ENCODE assay signal across 8 mouse cellular contexts in the genomic region with DNA sequence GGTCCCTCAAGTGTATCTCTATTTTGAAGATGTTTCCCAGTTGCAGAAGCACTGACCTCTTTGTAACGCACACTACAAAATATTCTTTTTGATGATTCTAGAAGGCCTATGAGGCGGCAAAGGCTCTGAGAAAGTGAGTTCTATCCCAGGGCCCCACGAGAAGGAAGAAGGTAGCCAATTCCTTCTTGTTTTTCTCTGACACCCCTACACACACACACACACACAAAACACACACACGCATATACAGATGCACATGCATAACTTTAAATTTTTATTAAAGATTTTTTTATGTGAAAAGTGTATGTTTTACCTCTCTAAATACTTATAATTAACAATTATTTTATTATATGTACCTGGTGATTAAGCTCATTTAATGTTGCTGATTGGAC. TPM values are rescaled to one million over a fixed set of nuclear protein-coding genes. Genes with fewer than 3 reads are reported as not detected.
DNase-seq lines count a peak whose midpoint lies in the region; ATAC-seq and TF ChIP-seq lines count a peak whose summit lies in the region.

No protein-coding gene starts in this region.

- TF ChIP-seq POLR2A in kidney, adult 2 months (IDR thresholded peaks at IDR 0.05; ENCODE audit: low read depth, low read length): no peak

- H3K4me2 ChIP-seq in heart, embryonic 11.5 days: peak overlapping the region; percentile 78
- H3K4me2 ChIP-seq in liver, postnatal 0 days (ENCODE audit: low read depth, low read length): peak overlapping the region; percentile 99

- no peak for TF ChIP-seq EP300 in liver, postnatal 0 days (IDR thresholded peaks at IDR 0.05; ENCODE audit: low read depth)

- no peaks in the 10 kb centered on the region for H3K4me1 ChIP-seq in heart, embryonic 11.5 days (ENCODE audit: control insufficient read depth, insufficient read depth, low read length)
- peaks cover 22% of the 10 kb centered on the region for H3K4me1 ChIP-seq in G1E (ENCODE audit: insufficient read depth, low read depth, low read length)
- peaks cover 11% of the 10 kb centered on the region; the same call in 1 of the 2 replicates for H3K4me1 ChIP-seq in hindbrain, embryonic 10.5 days (replicated peaks)
- H3K4me1 ChIP-seq in liver, postnatal 0 days (ENCODE audit: insufficient read depth): peaks cover 2% of the 10 kb centered on the region; the same call in 1 of the 2 replicates
- peaks cover 5% of the 10 kb centered on the region; the same call in 1 of the 2 replicates for H3K4me1 ChIP-seq in kidney, adult 2 months (ENCODE audit: control insufficient read depth, insufficient read depth, low read length)

- no peak overlapping the region for H3K27ac ChIP-seq in heart, embryonic 11.5 days (ENCODE audit: low read depth, low read length)
- H3K27ac ChIP-seq in hindbrain, embryonic 10.5 days: peak overlapping the region; percentile 90; the same call in 1 of the 2 replicates
- no peak overlapping the region for H3K27ac ChIP-seq in liver, postnatal 0 days (ENCODE audit: low read depth)
- no peak overlapping the region for H3K27ac ChIP-seq in kidney, adult 2 months (ENCODE audit: insufficient read depth, low read depth, low read length)

- H3K9ac ChIP-seq in heart, embryonic 11.5 days (ENCODE audit: low read depth, low read length): peak overlapping the region; percentile 89; the same call in 1 of the 2 replicates
- H3K9ac ChIP-seq in liver, postnatal 0 days (replicated peaks): no peak overlapping the region

- no peaks in the 10 kb centered on the region for H3K27me3 ChIP-seq in heart, embryonic 11.5 days (ENCODE audit: control insufficient read depth, insufficient read depth, low read length)
- peaks cover under 1% of the 10 kb centered on the region; the same call in 1 of the 2 replicates for H3K27me3 ChIP-seq in G1E (ENCODE audit: insufficient read depth, low read length)
- H3K27me3 ChIP-seq in hindbrain, embryonic 10.5 days (ENCODE audit: insufficient read depth, poor library complexity, severe bottlenecking): 0 out of 2 replicates have a peak, but pooled peaks cover 2% of the 10 kb centered on the region
- no peaks in the 10 kb centered on the region for H3K27me3 ChIP-seq in liver, postnatal 0 days (ENCODE audit: insufficient read depth, low read length)
- H3K27me3 ChIP-seq in kidney, adult 2 months (replicated peaks; ENCODE audit: control insufficient read depth, insufficient read depth, low read length): no peaks in the 10 kb centered on the region

- DNase-seq in heart, postnatal 14 days: no peak
- no peak for DNase-seq in G1E (ENCODE audit: low spot score)
- no peak for DNase-seq in hindbrain, embryonic 10.5 days (ENCODE audit: low spot score)
- DNase-seq in liver, postnatal 0 days: no peak
- DNase-seq in B cell, adult 2 months: no peak
- no peak for DNase-seq in left cerebral cortex, adult 8-10 months (ENCODE audit: low spot score in 2 of 2)
- no peak for DNase-seq in kidney, adult 2 months

- H3K4me3 ChIP-seq in heart, embryonic 11.5 days (ENCODE audit: low read depth, low read length): peak overlapping the region; percentile 90
- H3K4me3 ChIP-seq in G1E (ENCODE audit: low read depth, low read length): peak overlapping the region; percentile 95
- peak overlapping the region; percentile 87 for H3K4me3 ChIP-seq in hindbrain, embryonic 10.5 days
- H3K4me3 ChIP-seq in liver, postnatal 0 days (ENCODE audit: low read depth, low read length): peak overlapping the region; percentile 86
- no peak overlapping the region for H3K4me3 ChIP-seq in kidney, adult 2 months (ENCODE audit: insufficient read depth, low read depth, low read length)

- WGBS in heart, embryonic 11.5 days (ENCODE audit: insufficient replicate concordance): 37% methylated on average over 4 of the region's 4 CpGs
- WGBS in hindbrain, embryonic 10.5 days: 37% methylated on average over 4 of the region's 4 CpGs
- WGBS in liver, postnatal 0 days (ENCODE audit: insufficient replicate concordance): 22% methylated on average over 4 of the region's 4 CpGs
- 22% methylated on average over 4 of the region's 4 CpGs for WGBS in kidney, adult 2 months

- no peaks in the 10 kb centered on the region; the same call in 1 of the 2 replicates for H3K36me3 ChIP-seq in heart, embryonic 11.5 days (ENCODE audit: control insufficient read depth, insufficient read depth, low read length)
- H3K36me3 ChIP-seq in G1E (replicated peaks): peaks cover 18% of the 10 kb centered on the region
- peaks cover 19% of the 10 kb centered on the region; the same call in 1 of the 2 replicates for H3K36me3 ChIP-seq in hindbrain, embryonic 10.5 days
- peaks cover 5% of the 10 kb centered on the region; the same call in 1 of the 2 replicates for H3K36me3 ChIP-seq in liver, postnatal 0 days (replicated peaks; ENCODE audit: insufficient read depth, low read length)
- peaks cover 2% of the 10 kb centered on the region; the same call in 1 of the 2 replicates for H3K36me3 ChIP-seq in kidney, adult 2 months (ENCODE audit: control insufficient read depth, insufficient read depth, low read length)

- TF ChIP-seq CTCF in G1E (IDR thresholded peaks at IDR 0.05; ENCODE audit: low read depth, low read length): no peak
- TF ChIP-seq CTCF in liver, postnatal 0 days (IDR thresholded peaks at IDR 0.05; ENCODE audit: low read depth): no peak
- TF ChIP-seq CTCF in kidney, adult 2 months (conservative IDR thresholded peaks at IDR 0.05; ENCODE audit: insufficient read depth, insufficient read length, low read depth, low read length): no peak

- no peaks in the 10 kb centered on the region for H3K9me3 ChIP-seq in heart, embryonic 11.5 days (replicated peaks; ENCODE audit: control insufficient read depth, low read length)
- H3K9me3 ChIP-seq in G1E (replicated peaks): no peaks in the 10 kb centered on the region
- H3K9me3 ChIP-seq in hindbrain, embryonic 10.5 days: no peaks in the 10 kb centered on the region
- no peaks in the 10 kb centered on the region for H3K9me3 ChIP-seq in liver, postnatal 0 days (ENCODE audit: low read length)

- intact Hi-C loops in heart, postnatal 14 days (cut with DNase I): no loop called here

- ATAC-seq in heart, embryonic 11.5 days (replicated peaks; ENCODE audit: insufficient number of reproducible peaks, low FRiP score, low TSS enrichment): no peak
- ATAC-seq in G1E (ENCODE audit: extremely low read depth, insufficient number of reproducible peaks, low FRiP score, poor library complexity, severe bottlenecking): no peak
- no peak for ATAC-seq in liver, postnatal 0 days

RNA-seq across cellular contexts. Expression of a gene that starts 0.3 kb away (rescaled TPM):
- polyA plus RNA-seq in heart, embryonic 11.5 days (2014; fragmentation: Nextera tagmentation; extraction: Ambion mirVana): 23.5 and 24.4 TPM in 2 replicates
- total RNA-seq in heart, postnatal 14 days (2021): 10 to 100 TPM; 29.7 to 30.5 TPM
- 36.3 and 47.4 TPM in 2 replicates for total RNA-seq in G1E (2014; fragmentation: Nextera tagmentation)
- total RNA-seq in G1E (2017): 15.6 and 18.3 TPM in 2 replicates
- 0.83 and 1.3 TPM in 2 replicates for polyA plus RNA-seq in G1E (2012)
- 14.5 and 17.7 TPM in 2 replicates for polyA plus RNA-seq in hindbrain, embryonic 10.5 days (2016; fragmentation: Nextera tagmentation; extraction: Ambion mirVana)
- 6.3 and 6.6 TPM in 2 replicates for polyA plus RNA-seq in liver, postnatal 0 days (2015; fragmentation: Nextera tagmentation; extraction: Ambion mirVana)
- 10 to 100 TPM; 15.3 to 18.6 (median 16.7) TPM for total RNA-seq in left cerebral cortex, adult 8-10 months (2022)
- 9.3 and 11.2 TPM in 2 replicates for polyA plus RNA-seq in kidney, adult 2 months (2012; rRNA removed)

RNA-seq across cellular contexts. Expression of a gene that starts 8.7 kb away (rescaled TPM):
- 76.8 and 87.8 TPM in 2 replicates for polyA plus RNA-seq in heart, embryonic 11.5 days (2014; fragmentation: Nextera tagmentation; extraction: Ambion mirVana)
- 10 to 100 TPM; 44.0 to 44.9 TPM for total RNA-seq in heart, postnatal 14 days (2021)
- total RNA-seq in G1E (2014; fragmentation: Nextera tagmentation) (181 and 197 TPM in 2 replicates), G1E (2017) (38.9 and 55.4 TPM in 2 replicates)
- polyA plus RNA-seq in G1E (2012): 15.3 and 23.3 TPM in 2 replicates
- 78.0 and 128 TPM in 2 replicates for polyA plus RNA-seq in hindbrain, embryonic 10.5 days (2016; fragmentation: Nextera tagmentation; extraction: Ambion mirVana)
- polyA plus RNA-seq in liver, postnatal 0 days (2015; fragmentation: Nextera tagmentation; extraction: Ambion mirVana): 55.8 and 59.6 TPM in 2 replicates
- 10 to 100 TPM; 65.0 to 75.5 (median 67.5) TPM for total RNA-seq in left cerebral cortex, adult 8-10 months (2022)
- polyA plus RNA-seq in kidney, adult 2 months (2012; rRNA removed): 2.9 and 3.6 TPM in 2 replicates

RNA-seq across cellular contexts. Expression of a gene that starts 43.7 kb away (rescaled TPM):
- 14.6 and 16.4 TPM in 2 replicates for polyA plus RNA-seq in heart, embryonic 11.5 days (2014; fragmentation: Nextera tagmentation; extraction: Ambion mirVana)
- 10 to 100 TPM; 60.5 to 62.0 TPM for total RNA-seq in heart, postnatal 14 days (2021)
- total RNA-seq in G1E (2014; fragmentation: Nextera tagmentation) (not detected in 2 replicates), G1E (2017) (not detected in 2 replicates)
- polyA plus RNA-seq in G1E (2012): not detected in 2 replicates
- 0.29 TPM in 2 replicates for polyA plus RNA-seq in hindbrain, embryonic 10.5 days (2016; fragmentation: Nextera tagmentation; extraction: Ambion mirVana)
- polyA plus RNA-seq in liver, postnatal 0 days (2015; fragmentation: Nextera tagmentation; extraction: Ambion mirVana): 0.11 and 0.54 TPM in 2 replicates
- 1 to 10 TPM in 2 of 4 experiments, under 1 TPM in 2; 0.44 to 1.2 (median 0.98) TPM for total RNA-seq in left cerebral cortex, adult 8-10 months (2022)
- 0.08 and 1.8 TPM in 2 replicates for polyA plus RNA-seq in kidney, adult 2 months (2012; rRNA removed)
